Mouse (Mus musculus): ENCODE data around the gene Cdyl2.

Gene Cdyl2

DNA sequence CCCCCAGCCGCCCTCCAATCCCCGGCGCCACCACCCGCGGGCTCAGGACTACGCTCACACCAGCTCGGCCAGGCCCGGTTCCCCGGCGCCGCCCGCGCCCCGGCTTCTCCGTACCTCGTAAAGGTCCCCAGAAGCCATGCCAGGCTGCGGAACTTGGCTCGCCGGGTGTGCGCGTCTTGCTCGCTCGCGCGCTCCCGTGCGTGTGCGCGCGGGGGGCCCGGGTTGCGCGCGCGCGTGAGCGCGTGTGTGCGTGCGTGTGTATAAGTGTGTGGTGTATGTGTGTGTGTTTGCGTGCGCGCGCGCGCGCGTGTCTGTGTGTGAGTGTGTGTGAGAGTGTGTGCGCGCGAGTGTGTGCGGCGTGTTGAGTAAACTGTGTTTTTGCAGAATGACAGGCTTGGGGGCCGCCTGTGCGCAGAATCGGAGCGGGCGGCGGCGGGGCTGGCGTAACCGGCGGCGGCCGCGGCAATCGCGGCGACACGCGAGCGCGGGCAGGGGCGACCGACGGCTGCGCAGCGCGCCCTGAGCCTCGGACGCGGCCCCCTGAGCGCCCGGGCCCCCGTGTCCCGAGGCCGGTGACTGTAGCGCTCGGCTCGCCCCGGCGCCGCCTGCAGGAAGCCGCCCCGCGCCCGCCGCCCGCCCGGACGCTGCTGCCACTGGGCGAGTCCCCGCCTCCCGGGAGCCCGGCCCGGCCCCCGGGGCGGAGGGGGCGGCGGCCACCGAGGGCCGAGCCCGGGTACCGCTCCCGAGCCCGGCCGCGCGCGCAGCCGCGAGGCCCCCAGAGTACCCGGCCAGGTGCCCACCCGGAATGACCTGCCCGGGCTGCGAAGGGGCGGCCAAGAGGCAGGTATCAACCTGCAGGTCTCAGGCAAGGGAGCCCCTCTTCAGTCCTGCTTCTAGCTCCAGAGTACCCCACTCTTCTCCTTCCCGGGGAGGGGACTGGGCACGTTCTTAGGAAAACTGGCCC lies at the start of gene Cdyl2:
TSS of gene Cdyl2 (minus strand) at position 308 of the 964 bp plus-strand sequence.
- peak; percentile 86 for DNase-seq

DNA sequence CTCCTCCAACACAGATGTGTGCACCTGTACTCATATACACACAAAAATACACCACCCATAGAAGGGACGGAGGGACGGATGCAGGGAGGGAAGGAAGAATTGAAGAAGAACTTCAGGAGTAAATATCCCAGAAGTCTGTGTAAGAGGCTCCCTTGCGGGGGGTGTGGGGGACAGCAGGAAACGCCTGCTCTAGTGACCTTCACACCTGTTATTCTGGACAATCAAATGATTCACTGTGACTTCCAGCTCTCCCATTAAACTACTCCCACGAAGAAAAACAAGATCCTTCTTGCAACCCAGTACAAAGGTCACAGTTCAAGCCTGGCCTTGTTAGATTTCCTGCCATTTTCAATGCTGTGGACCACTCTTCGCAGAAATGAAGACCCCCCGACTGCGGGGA lies 47.8 kb upstream of the Cdyl2 start:
- DNase-seq = no peak

DNA sequence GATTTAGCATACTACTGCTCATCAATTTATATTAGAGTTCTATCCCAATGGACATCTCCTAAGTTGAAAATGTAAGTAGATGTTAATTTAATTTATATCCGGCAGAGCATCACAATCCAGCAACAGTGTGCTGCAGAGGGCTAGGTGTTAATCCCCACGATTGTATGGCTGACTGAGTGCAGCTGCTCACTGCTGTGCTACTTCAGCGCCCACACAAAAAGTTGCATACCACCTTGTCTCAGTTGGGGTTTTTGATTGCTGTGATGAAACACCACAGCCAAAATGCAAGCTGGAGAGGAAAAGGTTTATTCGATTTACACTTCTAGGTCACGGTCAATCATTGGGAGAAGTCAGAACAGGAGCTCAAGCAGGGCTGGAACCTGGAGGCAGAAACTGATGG lies 41.4 kb upstream of the Cdyl2 start:
- DNase-seq = no peak

- no peak for DNase-seq
These were observed 39.9 kb upstream of the Cdyl2 start for GRCm38 (mm10) chr8:116772727-116773126.

DNA sequence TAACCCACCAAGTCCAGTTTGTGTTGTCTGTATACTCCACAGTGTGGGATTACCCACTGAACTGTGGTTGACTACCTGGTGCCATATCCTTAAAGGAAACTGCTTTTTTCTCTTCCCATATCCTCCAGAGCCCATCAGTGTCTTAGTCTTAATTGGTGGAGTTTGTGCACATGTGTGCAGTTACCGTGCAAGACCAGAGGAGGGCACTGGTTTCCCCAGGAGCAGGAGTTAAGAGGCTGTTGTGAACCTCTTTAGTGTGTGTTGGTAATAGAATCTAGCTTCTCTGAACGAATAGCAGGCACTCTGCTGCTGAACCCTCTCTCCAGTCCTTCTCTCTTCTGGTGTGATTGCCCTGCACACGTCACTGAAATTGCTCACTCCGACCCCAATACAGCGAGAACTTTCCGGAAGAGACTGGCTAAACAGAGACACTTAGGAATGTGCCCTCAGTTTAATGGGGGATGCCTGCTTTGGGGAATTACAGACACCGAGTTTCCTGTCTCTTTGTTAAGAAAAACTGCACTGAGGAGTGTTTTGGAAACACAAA lies 39.1 kb upstream of the Cdyl2 start:
- peak; percentile 9 for DNase-seq

DNA sequence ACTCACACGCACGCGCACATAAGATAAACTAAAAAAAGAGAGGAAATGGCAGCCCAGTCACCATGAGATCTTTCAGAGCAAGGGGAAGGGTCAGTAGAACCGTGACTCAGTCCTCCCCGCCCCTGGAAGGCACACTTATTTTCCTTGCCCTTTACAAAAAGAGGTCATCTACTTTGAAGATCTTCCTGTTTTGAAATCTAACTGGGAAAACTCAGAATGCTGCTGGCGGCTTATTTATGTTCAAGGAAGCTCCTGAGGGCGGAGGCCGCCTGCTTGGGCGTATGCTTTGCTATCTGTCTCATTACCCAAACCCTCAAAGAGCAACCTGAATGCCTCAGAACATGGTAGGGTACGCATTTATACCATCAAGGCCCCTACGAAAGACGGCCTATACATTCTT lies 38.0 kb upstream of the Cdyl2 start:
- no peak for DNase-seq

DNA sequence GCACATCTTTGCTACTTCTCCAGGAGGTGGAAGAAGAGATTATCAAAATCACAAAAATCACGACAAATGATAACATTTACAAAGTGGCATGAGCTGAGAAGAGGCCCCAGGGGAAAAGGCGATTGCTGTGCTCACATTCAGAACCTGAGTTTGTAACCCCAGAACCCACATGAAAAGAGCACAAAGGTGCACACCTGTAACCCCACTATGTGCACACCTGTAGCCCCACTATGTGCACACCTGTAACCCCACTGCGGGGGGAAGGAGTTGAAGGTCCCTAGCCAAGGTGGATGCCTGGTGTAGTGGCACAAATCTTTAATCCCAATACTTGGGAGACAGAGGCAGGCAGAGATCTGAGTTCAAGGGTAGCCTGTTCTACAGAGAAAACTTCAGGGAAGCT lies 23.4 kb upstream of the Cdyl2 start:
- no peak for DNase-seq

- peak; percentile 64 for DNase-seq
These were observed 22.8 kb upstream of the Cdyl2 start for GRCm38 (mm10) chr8:116755557-116755956.

GRCm38 (mm10) chr8:116740726-116741125 lies 7.9 kb upstream of the Cdyl2 start:
- DNase-seq = no peak

DNA sequence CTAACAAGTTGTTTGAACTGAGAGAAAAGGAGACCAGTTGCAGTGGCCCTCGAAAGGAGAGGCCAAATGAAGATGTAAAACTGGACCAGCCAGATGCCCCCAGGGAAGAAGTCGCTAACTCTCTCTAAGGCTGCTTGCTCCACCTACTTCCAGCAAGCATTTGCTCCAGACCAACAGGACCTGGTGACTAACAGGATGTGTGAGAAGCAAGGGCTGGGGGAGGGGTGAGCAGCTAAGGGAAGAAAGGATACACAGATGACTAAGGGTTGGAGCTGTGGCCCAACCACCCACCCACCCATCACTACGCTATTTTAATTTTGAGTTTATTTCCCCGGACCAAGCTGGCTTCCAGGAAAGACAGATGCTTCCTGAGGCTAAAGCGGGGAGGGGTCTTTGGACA lies 2.5 kb upstream of the Cdyl2 start:
- peak; percentile 22 for DNase-seq

- DNase-seq = no peak
These were observed 1.4 kb upstream of the Cdyl2 start for GRCm38 (mm10) chr8:116734176-116734575.

- no peak for DNase-seq
These were observed 840 bp upstream of the Cdyl2 start for GRCm38 (mm10) chr8:116733648-116734014.

- DNase-seq = peak; percentile 71
These were observed 661 bp downstream of the Cdyl2 start for GRCm38 (mm10) chr8:116731976-116732683.

- no peak for DNase-seq
These were observed 11.3 kb downstream of the Cdyl2 start for GRCm38 (mm10) chr8:116721451-116721850.

GRCm38 (mm10) chr8:116707496-116707895 lies 25.3 kb downstream of the Cdyl2 start:
- no peak for DNase-seq

DNA sequence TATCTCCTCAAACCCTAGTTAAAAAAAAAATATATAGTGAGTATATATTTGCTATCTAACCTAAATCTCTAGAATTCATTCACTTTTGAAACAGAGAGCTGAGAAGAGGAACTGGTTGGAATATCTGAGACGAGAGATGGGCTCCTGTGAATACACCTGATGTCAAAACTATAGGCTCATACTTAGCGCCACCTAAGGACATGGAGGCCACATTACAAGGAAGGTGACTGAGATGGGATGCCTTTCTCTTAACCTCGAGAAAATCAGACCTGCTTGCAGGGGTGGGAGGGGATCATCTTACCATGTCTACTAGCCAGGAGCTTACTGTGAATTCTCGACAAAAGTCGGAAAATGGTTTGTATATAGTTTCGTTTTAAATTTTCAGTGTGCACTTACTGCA lies 30.3 kb downstream of the Cdyl2 start:
- DNase-seq = peak; percentile 40

GRCm38 (mm10) chr8:116692931-116693330 lies 39.9 kb downstream of the Cdyl2 start:
- DNase-seq = no peak

- DNase-seq = peak; percentile 58
These were observed 43.0 kb downstream of the Cdyl2 start for GRCm38 (mm10) chr8:116689741-116690140.

DNA sequence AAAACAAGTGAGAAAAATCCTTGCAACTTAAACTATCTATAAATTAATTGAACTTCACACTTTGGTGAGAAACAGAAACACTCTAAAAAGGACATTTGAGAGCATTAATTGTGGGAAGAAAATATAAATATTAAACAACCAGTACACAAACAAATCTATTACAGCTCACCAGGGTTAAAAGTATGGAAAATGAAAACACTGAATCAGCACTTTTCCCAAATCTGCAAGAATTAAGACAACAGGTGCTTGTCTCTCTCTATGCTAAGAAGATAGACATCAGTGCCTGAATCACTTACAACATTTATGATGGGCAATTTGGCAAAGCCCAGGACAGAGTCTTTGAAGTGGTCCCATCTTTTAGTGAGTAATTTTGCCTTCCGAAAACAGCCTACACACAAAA lies 56.6 kb downstream of the Cdyl2 start:
- no peak for DNase-seq

- peak; percentile 50 for DNase-seq
These were observed 58.6 kb downstream of the Cdyl2 start for GRCm38 (mm10) chr8:116673966-116674805.

- no peak for DNase-seq
These were observed 59.3 kb downstream of the Cdyl2 start for GRCm38 (mm10) chr8:116673493-116673892.

- no peak for DNase-seq
These were observed 59.7 kb downstream of the Cdyl2 start for GRCm38 (mm10) chr8:116673052-116673451.

GRCm38 (mm10) chr8:116671543-116671942 lies 61.2 kb downstream of the Cdyl2 start:
- peak; percentile 40 for DNase-seq
